Mouse (Mus musculus): ENCODE data around the gene Nek10.

- TF ChIP-seq CTCF (IDR thresholded peaks at IDR 0.05) = no peak
- TF ChIP-seq EP300 (IDR thresholded peaks at IDR 0.05) = no peak
Observed at GRCm38 (mm10) chr14:14895363-14895762, 92.1 kb downstream of the Nek10 start.

Measured in lung, postnatal 0 days (tissue).